Mouse (Mus musculus) testis, postnatal 14 days (tissue): ENCODE results near the gene Tmed5.
"Not testable (repeated sequence)": the region's sequence is repeated elsewhere in the genome, so short reads cannot be mapped to it uniquely, and the experiment has no call there.

ENCODE experiments used
- DNase-seq: peaks from one replicate; pipeline ENCODE4 v3.0.0; 2021; ENCODE audit warnings: low spot score

The Tmed5 gene

DNA sequence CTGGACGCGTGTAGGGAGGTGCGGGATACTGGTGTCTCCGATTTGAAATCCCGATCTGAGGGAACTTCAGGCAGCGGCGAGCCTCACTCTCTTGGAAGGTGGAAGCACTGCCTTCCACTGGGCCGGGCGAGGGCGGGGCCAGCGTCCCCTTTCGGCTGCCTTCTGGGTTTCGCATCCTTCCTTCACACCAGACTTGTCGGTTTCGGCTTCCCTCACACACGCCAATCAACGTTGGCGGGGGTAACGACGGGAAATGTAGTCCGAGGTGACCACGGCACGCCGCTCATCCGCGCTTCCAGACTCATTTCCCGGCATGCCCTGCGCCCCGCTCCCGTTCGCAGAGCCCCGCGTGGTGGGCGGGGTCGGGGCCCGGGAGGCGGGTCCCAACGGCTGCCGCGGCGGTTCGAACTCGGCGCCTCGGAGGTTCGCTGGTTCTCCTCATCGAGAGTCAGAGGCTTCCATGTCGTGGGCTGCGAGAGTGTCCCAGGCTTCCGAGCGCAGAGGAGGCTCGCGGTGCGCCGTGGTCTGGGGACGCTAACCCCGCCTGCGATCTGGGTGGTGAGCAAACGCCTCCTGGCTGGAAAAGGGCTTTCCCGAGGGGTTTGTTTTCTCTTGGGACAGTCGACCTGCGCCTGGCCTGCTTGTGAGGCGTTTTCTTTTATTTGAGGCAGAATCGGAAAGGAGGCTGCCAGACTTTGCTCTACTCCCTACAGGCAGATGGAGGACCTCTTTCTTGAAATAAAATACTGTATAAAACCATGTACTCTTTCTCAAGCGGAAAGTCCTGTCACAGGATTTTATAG, at the start of gene Tmed5, which contains the start of gene Ccdc18:
TSS of gene Tmed5 (minus strand) at position 180 of the 803 bp plus-strand sequence.
TSS of gene Ccdc18 (plus strand) at position 435 of the 803 bp plus-strand sequence.
- DNase-seq = peak; percentile 97

DNA sequence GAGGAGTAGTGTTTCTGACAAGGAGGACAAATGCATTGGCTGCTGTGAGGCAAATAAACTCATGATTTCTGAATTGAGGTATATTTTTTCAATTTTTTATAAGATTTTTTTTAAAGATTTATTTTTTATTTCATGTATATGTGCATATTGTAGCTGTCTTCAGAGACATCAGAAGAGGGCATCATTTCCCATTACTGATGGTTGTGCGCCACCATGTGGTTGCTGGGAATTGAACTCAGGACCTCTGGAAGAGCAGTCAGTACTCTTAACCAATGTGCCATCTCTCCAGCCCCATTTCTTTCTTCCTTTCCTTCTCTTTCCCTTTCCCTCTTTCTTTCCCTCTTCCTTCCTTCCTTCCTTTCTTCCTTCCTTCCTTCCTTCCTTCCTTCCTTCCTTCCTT, 31.3 kb upstream of the Tmed5 start:
- no peak for DNase-seq

DNA sequence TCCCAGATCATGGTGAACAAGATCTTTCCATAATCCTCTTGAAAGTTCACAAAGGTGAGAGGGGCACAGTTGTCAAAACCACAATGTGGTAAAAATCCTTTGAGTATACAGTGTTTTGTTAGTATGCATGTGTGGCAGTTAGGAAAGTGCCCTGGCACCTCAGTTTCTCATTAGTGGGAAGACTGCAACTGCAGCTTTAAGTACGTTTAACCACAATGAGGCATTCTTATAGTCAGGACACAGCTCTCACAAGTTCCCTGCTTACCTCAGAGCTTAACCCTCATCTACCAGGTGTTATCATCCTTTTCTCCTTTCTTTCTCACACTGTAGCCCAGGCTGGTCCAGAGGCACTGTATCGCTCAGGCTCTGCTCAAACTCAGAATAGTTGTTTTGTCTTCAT, 28.4 kb upstream of the Tmed5 start:
- no peak for DNase-seq

DNA sequence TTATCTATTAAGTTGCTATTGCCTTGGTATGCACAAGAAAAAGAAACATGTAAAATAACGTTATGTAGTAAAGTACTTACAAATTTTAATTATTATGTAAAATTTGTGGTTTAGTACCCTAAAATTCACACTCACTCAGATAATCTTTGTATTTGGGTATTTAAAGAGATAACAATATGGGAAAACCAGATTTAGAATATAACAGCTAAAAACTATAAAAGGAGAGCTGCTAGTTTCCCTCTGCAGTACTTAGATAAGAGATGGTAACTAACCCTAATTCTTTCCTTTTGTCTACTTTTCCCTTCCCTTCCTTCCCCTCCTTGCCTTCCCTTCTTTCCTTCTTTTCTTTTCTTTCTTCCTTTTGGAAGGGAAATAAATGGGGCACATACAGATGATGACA, 20.2 kb upstream of the Tmed5 start:
- no peak for DNase-seq

DNA sequence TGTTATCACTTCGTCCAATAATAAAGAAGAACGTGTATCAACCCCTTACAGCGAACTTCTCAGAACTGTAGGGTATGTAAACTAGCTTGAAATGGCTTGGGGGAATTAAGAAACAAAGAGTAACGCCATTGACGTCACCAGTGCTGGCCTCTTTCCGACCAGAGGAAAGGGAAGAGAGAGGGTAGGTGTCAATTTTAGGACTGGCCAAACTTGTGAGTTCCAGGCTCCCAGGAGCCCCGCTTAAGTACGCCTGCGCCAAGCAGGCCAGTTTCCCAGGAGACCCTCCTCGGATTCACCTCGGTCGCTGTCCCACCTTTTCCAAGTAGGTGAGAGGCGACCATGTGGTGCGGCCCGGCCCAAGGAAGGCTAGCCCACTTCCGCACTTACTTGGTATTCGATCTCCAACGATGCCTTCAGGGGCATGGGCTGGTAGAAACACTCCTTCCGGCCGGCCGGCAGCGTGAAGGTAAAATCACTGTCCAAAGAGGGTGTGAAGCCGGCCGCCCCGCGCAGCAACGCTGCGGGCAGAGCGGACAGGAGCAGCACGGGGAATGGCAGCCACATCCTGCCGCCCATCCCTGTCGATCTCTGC, 475 bp downstream of the Tmed5 start:
- DNase-seq = no peak

DNA sequence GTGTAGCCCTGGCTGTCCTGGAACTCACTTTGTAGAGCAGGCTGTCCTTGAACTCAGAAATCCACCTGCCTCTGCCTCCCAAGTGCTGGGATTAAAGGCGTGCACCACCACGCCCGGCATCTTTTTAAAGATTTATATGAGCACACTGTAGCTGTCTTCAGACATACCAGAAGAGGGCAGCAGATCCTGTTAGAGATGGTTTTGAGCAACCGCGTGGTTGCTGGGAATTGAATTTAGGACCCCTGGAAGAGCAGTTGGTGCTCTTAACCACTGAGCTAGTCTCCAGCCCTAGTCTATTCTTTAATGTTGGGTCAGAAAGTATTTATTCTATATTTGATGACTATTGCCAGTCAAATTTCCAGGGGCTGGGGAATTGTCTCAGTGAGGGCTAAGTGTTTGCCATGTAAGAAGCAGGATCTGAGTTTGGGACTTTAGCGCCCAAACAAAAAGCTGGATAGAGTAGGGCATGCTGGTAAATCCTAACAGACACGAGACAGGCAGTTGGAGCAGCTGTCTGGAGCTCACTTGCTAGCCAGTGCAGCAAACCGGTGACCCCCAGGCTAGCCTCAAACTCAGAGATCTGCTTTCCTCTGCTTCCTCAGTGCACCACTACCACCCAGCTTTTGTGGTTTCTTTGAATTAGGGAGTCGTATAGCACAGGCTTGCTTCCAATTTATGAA, 12.1 kb downstream of the Tmed5 start:
- DNase-seq = no peak

DNA sequence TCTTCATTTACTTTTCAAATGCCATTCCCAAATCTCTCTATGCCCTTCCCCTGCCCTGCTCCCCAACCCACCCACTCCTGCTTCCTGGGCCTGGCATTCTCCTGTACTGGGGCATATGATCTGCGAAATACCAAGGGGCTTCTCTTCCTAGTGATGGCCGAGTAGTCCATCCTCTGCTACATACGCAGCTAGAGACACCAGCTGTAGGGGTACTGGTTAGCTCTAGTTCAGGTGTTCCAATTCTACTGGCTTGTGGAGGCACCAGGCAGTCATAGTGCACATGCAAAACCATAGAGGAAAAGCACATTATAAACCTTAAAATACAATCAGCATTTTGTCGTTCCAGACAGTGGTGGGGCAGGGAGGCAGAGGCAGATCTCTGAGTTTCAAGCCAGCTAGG, 14.7 kb downstream of the Tmed5 start:
- no peak for DNase-seq

DNA sequence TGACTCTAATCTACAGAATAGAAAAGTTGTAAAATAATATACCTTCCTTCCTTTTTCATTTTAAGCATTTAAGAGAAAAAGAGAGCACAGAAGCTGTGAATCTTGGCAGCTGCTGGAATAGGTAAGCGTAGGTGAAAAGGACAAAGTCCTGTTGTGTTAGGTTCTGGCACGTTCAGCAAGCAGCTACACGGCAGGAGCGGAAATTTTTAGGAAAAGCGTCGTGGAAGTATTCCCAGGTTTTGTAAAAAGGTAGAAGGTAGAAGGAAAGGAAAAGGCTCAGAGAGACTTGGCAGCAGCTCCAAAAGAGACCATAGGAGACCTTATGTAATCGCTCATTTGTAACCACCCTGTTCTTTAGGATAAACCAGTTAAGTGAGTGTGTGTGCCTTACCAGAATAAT, 23.1 kb downstream of the Tmed5 start:
- no peak for DNase-seq

DNA sequence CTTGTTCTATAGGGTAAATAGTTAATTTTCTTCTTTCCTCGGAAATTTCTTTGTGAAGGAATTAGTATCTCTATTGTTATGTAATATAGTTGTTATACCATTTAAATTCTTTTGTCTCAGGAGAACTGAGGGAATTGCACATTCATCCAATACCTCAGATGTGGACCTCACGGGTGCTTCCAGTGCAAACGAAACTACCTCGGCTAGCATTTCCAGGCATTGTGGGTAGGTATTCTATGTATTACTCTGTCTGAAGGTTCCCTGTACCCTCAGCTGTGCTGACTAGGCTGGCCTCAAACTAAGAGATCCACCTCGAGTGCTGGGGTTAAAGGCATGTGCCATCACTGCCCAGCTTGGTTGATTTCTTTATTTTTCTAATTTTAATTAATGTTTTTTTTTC, 28.1 kb downstream of the Tmed5 start:
- DNase-seq = no peak

DNA sequence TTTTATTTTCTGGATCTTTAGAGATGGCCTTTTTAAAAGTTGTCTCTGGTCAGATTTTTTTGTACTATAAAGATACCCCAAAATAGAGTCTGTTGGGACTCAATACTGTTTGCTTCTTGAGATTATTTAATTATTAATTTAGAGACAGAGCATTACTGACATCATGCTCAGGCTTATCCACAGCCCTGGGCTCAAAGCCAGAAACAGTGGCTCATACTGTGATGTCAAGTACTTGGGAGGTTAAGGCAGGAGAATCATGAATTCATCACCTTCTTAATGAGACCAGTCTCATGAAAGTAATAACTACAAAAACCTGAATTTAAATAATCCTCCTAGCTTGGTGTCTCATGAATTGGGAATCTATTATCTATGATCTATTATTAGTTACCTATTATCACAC, 32.2 kb downstream of the Tmed5 start:
- DNase-seq = no peak

DNA sequence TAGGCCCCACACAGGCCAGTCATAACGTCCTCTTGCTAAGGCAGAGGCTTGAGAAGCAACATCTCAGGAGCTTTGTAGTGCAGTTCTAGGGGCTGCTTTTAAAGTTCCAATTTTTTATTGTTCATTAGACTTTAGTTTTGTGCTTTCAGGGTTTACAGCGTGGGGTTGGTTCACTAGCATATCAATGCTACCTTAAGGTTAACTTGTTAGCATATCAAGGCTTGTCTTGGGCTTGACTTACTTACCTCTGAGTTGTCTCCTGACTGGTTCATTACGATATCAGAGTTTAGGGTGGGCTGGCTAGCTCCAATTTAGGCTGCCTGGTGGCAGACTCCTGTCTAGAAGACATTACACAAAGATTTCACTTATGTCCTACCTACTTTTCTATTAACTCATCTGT, 34.7 kb downstream of the Tmed5 start:
- no peak for DNase-seq

DNA sequence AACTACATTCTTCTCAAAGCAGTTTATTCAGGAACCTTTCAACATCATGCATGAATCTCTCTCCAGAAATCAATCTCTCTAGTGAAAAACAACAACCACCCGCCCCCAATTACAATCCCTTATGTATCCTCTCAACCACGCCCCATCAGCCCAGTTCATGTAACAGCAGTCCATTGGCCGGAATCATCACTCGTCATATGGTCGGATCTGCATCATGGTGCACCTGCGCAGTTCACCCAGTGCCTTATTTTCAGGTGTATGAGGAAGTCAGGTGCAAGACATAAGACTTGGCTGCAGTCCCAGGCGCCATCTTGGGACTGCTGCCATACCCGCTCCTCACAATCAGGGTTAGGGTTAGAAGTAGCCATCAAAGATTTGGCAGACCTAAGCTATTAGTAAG, 39.7 kb downstream of the Tmed5 start:
- not testable (repeated sequence) for DNase-seq

DNA sequence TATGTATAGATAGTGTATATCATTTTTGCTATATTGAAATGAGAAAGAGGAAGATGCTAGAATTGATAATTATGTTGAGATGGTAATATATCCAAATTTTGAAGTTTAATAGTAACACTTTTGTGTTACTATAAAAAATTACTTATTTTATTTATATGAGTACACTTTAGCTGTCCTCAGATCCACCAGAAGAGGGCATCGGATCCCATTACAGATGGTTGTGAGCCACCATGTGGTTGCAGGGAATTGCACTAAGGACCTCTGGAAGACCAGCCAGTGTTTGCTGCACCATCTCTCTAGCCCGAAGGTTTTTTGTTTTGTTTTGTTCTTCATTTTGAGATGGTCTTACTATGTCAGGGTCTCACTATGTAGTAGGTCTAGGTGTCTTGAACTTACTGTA, 47.0 kb downstream of the Tmed5 start:
- DNase-seq = no peak

DNA sequence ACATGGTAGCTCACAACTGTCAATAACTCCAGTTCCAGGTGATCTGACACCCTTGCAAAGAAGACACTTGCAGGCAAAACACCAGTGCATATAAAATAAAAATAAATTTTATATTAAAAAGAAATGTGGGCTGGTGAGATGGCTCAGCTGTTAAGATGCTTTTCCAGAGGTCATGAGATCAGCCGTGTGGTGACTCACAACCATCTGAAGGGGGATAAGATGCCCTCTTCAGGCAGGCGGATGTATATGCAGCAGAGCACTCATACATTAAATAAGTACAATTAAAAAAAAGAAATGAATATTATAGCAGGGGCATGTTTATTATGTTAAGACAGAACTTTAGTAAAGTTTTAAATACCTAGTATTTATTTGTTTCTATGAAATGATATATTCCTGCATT, 50.0 kb downstream of the Tmed5 start:
- DNase-seq = no peak

DNA sequence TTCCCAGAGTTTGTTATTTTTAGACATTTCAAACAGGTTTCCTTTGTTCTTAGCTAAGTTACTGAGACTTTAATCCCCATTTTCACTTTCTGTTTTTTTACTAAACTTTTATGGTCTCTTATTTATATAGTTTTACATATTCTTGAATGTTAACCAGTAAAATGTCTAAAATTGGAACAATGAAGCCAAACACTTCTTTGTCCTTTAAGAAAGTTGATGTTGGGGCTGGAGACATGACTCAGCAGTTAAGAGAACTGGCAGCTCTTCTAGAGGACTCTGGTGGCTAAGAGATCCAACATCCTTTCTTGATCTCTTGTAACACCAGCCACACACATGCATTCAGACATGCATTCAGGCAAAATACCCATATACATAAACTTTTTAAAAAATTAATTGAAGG, 52.8 kb downstream of the Tmed5 start:
- no peak for DNase-seq

DNA sequence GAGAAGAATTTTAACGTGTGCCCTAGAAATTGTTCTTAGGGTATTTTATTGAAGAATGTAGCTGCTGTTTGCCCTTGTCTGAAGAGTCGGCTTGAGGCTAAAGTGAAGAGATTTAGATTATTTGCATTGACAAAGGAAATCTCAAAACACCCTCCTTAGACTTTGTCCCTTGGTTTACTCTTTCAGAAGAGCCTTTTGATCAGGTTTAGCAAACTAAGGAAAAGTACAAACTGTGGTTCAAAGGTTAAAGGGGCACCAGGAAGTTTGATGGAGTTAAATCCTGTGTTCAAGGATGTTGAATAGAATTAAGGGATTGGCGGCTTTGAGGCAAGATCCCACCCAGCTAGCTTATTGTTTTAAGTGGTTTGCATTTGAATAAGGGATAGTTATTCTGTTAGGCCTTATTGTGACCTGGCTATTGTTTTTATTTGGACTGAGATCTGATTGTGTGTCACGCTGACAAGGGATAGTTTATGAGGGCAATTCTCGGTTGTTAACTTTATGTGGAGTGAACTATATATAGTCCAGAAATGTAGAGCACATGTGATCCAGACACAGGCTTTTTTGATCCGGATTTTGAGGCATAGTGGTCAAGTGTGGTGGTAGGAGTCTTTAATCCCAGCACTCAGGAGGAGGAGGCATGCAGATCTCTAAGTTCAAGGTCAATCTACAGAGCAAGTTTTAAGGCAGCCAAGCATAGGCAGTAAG, 55.4 kb downstream of the Tmed5 start:
- no peak for DNase-seq

DNA sequence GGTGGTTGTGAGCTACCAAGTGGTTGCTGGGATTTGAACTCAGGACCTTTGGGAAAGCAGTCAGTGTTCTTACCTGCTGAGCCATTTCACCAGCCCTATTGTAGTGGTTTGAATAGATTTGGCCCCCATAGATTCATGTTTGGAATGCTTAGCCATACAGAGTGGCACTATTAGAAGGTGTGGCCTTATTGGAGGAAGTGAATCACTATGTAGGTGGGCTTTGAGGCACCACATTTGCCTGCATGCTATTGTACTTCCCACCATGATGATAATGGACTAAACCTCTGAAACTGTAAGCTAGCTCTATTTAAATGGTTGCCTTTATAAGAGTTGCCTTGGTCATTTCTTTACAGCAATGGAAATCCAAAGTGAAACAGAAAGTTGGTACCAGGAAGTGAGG, 56.2 kb downstream of the Tmed5 start:
- DNase-seq = no peak

DNA sequence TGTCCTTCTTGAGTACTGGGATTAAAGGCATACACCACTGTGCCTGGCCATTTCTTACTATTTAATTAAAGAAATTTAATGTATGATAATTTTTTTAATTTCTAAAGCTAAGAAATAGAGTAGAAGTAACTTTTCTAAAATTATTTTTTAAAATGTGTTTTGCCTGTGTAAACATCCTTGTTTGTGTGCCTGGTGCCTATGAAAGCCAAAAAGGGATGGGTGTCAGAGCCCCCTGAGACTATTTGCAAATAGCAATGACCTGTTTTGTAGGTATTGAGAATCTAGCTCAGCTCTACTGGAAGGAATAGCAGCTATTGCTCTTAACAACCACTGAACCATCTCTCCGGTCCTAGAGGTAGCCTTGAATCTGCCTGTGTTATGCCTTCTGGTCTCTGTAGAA, 60.1 kb downstream of the Tmed5 start:
- DNase-seq = no peak

DNA sequence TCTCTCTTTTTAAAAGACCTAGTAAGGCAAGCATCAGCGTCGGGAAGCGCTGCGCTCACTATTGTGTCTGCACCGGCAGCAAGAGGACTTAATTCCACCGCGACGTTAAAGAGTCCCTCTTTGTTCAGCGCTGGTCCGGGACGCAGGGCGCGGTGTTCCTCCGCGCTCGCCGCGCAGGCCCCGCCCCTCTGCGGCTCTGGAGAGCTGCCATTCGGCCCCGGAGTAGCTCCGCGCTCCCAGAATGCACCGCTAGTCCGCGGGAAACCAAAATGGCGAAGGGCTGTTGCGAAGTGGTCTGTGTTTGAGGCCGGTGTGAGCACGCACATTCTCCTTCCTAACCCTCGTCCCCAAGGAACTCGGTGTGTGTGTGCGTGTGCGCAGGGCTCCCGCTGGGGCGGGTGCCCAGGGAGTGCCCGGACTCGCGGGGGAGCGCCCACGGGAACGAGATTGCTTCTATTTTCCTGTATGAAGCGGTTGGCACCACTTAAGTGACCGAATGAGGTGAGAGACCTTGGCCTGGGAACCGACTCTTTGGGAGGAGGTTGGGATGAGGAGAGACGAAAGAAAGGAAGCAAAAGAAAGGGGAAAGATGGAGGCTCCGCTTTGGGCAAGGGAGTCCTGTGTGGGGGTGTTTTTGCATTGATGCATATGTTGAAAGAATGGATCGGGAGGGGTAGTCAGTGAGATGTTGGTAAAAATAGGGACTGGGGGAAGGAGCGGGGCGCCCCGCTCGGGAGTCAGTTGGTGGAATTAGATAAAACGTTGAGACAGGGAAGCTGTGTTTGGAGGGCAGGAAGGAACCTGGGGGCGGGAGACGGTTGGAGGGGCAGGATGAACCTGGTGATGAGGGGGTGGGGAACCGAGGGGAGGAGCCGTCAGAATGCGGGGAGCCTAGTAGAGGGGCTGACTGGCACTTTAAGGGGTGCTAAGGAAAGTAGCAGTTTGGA, 66.7 kb downstream of the Tmed5 start, which contains the start of gene Mtf2:
TSS of gene Mtf2 (plus strand) at position 210 of the 947 bp plus-strand sequence.
- DNase-seq = peak; percentile 96

DNA sequence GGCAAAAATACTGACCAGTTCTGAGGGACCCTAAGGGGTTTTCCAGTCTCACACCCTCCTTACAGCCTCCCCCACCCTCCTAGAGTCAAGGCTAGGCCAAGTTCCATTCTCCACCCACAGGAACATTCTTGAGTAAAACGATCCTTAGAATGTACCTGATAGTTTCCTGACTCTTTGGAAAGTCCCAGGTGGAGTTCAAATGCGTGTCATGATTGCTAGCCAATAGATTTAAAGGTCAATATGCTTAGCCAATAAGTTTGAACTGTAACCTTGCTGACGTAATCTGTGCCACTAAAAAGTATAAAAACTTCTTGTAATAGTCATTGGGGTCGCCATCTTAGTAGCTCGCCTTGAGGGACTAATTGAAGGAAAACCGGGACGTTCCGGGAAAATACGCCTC, 72.0 kb downstream of the Tmed5 start:
- DNase-seq = no peak
